In the genomic region with DNA sequence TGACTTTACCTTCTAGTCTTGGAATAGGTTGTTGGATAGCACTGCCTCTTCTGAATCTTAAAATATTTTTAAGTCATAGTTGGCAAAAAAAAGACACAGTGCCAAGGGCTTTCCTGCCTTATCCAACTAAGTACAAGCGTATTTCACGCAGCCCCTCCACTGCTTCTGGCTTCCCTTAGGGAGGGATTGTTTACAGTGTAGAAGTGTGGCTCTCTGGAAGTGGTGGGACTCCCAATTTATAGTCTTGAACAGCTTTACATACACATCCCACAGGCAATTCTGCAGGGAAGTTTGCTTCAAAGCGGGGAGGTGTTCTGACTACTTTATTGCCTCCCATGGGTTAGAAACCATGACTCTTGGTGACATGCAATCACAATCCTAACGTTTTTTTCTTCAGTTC, we compare ENCODE assay signal across 24 mouse cellular contexts.
A peak's percentile ranks its signal among the peaks of the same experiment; 100 is the strongest.
DNase-seq lines count a peak whose midpoint lies in the region; ATAC-seq and TF ChIP-seq lines count a peak whose summit lies in the region.
"Had no signal": no experiment of that assay in that cellular context is flagged by ENCODE, and none has a peak within 500 bp of the region (broad histone marks: within the 10 kb centered on the region; RNA-seq: fewer than 3 reads in every experiment).

No protein-coding gene starts in this region.

- ATAC-seq in forebrain, postnatal 0 days = peak; percentile 32; the same call in 1 of the 2 replicates
- no peak for ATAC-seq in forebrain, embryonic 15.5 days (replicated peaks)
- peak; percentile 79; the same call in 1 of the 2 replicates for ATAC-seq in kidney, embryonic 14.5 days (ENCODE audit: low FRiP score, low TSS enrichment)
- ATAC-seq: activated CD4-positive, CD25-positive, alpha-beta regulatory T cell, adult 4 months; CD4-positive, CD25-positive, alpha-beta regulatory T cell, adult 4 months; forebrain, embryonic 13.5 days; forebrain, embryonic 16.5 days; Patski had no signal

- H3K9me3 ChIP-seq in forebrain, postnatal 0 days (ENCODE audit: low read length) = no peaks in the 10 kb centered on the region
- no peaks in the 10 kb centered on the region for H3K9me3 ChIP-seq in forebrain, embryonic 15.5 days
- no peaks in the 10 kb centered on the region for H3K9me3 ChIP-seq in kidney, embryonic 14.5 days (ENCODE audit: control insufficient read depth, low read length)
- H3K9me3 ChIP-seq: embryonic facial prominence, embryonic 10.5 days; embryonic facial prominence, embryonic 12.5 days; forebrain, embryonic 13.5 days; G1E had no signal

- no peak for DNase-seq in forebrain, postnatal 0 days
- no peak for DNase-seq in kidney, postnatal 10 days
- DNase-seq in brain, adult 2 months (ENCODE audit: low read depth, low spot score) = peak; percentile 16
- DNase-seq in adrenal gland, adult (ENCODE audit: inconsistent age in 2 of 2, low spot score in 1 of 2) = no peak
- DNase-seq: adrenal gland, adult 2 months; adrenal gland, postnatal 10 days; adrenal gland, postnatal 25 days; B cell, adult 2 months; cerebellum, adult 11-12 months; cerebellum, adult 2 months; cerebellum, adult 9-10 months; cerebellum, postnatal 10 days; cerebellum, postnatal 25 days had no signal

- H3K4me2 ChIP-seq in forebrain, postnatal 0 days (ENCODE audit: low read depth) = no peak overlapping the region
- no peak overlapping the region for H3K4me2 ChIP-seq in forebrain, embryonic 15.5 days (replicated peaks)
- no peak overlapping the region for H3K4me2 ChIP-seq in kidney, embryonic 14.5 days (replicated peaks; ENCODE audit: low read depth, low read length)
- H3K4me2 ChIP-seq: embryonic facial prominence, embryonic 12.5 days; forebrain, embryonic 13.5 days had no signal

- no peak overlapping the region for H3K27ac ChIP-seq in forebrain, postnatal 0 days (ENCODE audit: low read depth, low read length)
- no peak overlapping the region for H3K27ac ChIP-seq in forebrain, embryonic 15.5 days (replicated peaks)
- no peak overlapping the region for H3K27ac ChIP-seq in kidney, embryonic 14.5 days (ENCODE audit: low read depth, low read length)
- H3K27ac ChIP-seq: embryonic facial prominence, embryonic 10.5 days; embryonic facial prominence, embryonic 12.5 days; forebrain, embryonic 13.5 days had no signal

- 73% methylated on average over 4 of the region's 4 CpGs for WGBS in forebrain, postnatal 0 days
- WGBS in forebrain, embryonic 15.5 days = 72% methylated on average over 4 of the region's 4 CpGs
- WGBS in kidney, embryonic 14.5 days = 17% methylated on average over 4 of the region's 4 CpGs

- no peak overlapping the region for H3K4me3 ChIP-seq in forebrain, postnatal 0 days (ENCODE audit: low read depth, low read length)
- H3K4me3 ChIP-seq in forebrain, embryonic 15.5 days = no peak overlapping the region
- no peak overlapping the region for H3K4me3 ChIP-seq in kidney, embryonic 14.5 days (ENCODE audit: low read length)
- H3K4me3 ChIP-seq: embryonic facial prominence, embryonic 10.5 days; embryonic facial prominence, embryonic 12.5 days; forebrain, embryonic 13.5 days had no signal

- H3K27me3 ChIP-seq in forebrain, postnatal 0 days (ENCODE audit: insufficient read depth, low read length) = no peaks in the 10 kb centered on the region
- no peaks in the 10 kb centered on the region for H3K27me3 ChIP-seq in forebrain, embryonic 15.5 days
- H3K27me3 ChIP-seq in kidney, embryonic 14.5 days (ENCODE audit: control insufficient read depth, insufficient read depth, low read length) = no peaks in the 10 kb centered on the region
- H3K27me3 ChIP-seq: CH12.LX; embryonic facial prominence, embryonic 12.5 days; forebrain, embryonic 13.5 days; Patski had no signal

- TF ChIP-seq CTCF in forebrain, postnatal 0 days (IDR thresholded peaks at IDR 0.05; ENCODE audit: low read depth) = no peak

- no peaks in the 10 kb centered on the region for H3K36me3 ChIP-seq in forebrain, postnatal 0 days (ENCODE audit: insufficient read depth)
- no peaks in the 10 kb centered on the region for H3K36me3 ChIP-seq in forebrain, embryonic 15.5 days
- H3K36me3 ChIP-seq in kidney, embryonic 14.5 days (ENCODE audit: control insufficient read depth, insufficient read depth, low read length) = no peaks in the 10 kb centered on the region
- H3K36me3 ChIP-seq: embryonic facial prominence, embryonic 10.5 days; embryonic facial prominence, embryonic 12.5 days; G1E had no signal

- no peak overlapping the region for H3K9ac ChIP-seq in forebrain, postnatal 0 days
- H3K9ac ChIP-seq in forebrain, embryonic 15.5 days (replicated peaks) = no peak overlapping the region
- H3K9ac ChIP-seq in kidney, embryonic 14.5 days (ENCODE audit: low read depth, low read length) = no peak overlapping the region
- H3K9ac ChIP-seq: embryonic facial prominence, embryonic 12.5 days; forebrain, embryonic 13.5 days had no signal

- no peaks in the 10 kb centered on the region for H3K4me1 ChIP-seq in forebrain, postnatal 0 days (ENCODE audit: insufficient read depth)
- H3K4me1 ChIP-seq in forebrain, embryonic 15.5 days = no peaks in the 10 kb centered on the region
- no peaks in the 10 kb centered on the region for H3K4me1 ChIP-seq in kidney, embryonic 14.5 days (ENCODE audit: control insufficient read depth, insufficient read depth, low read length)
- H3K4me1 ChIP-seq: embryonic facial prominence, embryonic 10.5 days; embryonic facial prominence, embryonic 12.5 days; forebrain, embryonic 13.5 days had no signal
